Mouse (Mus musculus) gastrocnemius, adult 2 months (tissue): ENCODE measurements around the gene Peli1. TPM values are rescaled to one million over a fixed set of nuclear protein-coding genes. Genes with fewer than 3 reads are reported as not detected.

Experiments used
- DNase-seq: peaks from one replicate; pipeline ENCODE4 v3.0.0; 2022
- H3K27ac ChIP-seq: fragments of 200-600 bp; 2 replicates; pipeline ENCODE4 v1.8.1; 2022; ENCODE audit warnings: mild to moderate bottlenecking
- H3K4me3 ChIP-seq: fragments of 200-600 bp; 2 replicates; pipeline ENCODE4 v1.8.1; 2022; ENCODE audit warnings: mild to moderate bottlenecking, moderate library complexity
- CTCF ChIP-seq: fragments of 200-600 bp; IDR thresholded peaks from 2 replicates; pipeline ENCODE4 v1.8.1; 2022; ENCODE audit warnings: antibody characterized with exemption, mild to moderate bottlenecking, moderate library complexity
- intact Hi-C: fragments of 180-260 bp; cut with DNase I; formaldehyde crosslinking; loops from one replicate; pipeline ENCODE4 v1.15.1; 2025
- total RNA-seq, 2 experiments: library from RNA; stranded (reverse); gene quantifications; 2 replicates each; pipeline ENCODE4 v1.2.3; 2021

The Peli1 gene
- total RNA-seq, 2 experiments from 2014 or later: 12.0 to 12.1 TPM

DNA sequence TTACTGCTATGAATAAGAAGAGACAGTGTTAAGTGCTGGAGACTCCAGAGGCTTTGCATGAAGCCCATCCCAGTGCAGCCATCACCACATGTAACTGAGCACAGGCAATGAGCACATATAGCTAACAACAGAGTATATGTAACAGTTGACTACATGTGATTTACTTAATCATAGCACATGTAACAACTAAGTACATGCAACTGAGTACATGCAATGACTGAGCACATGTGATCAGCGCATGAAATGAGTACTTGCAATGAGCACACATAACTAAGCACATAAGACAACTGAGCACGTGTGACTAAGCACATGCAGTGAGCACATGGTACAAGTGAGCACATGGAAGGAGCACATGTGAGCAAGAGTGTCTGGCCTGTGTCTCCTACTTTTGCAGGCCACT lies 29.0 kb upstream of the Peli1 start:
- DNase-seq: no peak
- intact Hi-C loops: no loop called here
- no peak overlapping the region for H3K4me3 ChIP-seq
- H3K27ac ChIP-seq: no peak overlapping the region
- no peak for TF ChIP-seq CTCF

DNA sequence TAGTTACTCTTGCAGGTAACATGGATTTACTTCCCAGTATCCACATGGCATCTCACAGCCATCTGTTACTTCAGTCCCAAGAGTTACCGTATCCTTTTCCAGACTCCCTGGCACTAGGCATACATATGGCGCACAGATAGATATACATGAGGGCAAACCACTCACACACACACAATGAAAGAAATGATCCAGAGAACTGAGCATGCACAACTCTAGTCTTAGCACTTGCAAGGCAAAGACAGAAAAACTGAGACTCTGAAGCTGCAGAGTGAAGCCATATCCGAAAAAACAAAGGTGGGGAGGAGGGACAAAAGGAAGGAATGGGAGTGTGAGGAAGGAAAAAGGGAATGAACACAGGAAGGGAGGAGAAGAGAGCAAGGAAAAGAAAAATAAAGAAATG lies 27.8 kb upstream of the Peli1 start:
- intact Hi-C loops: no loop called here
- no peak for DNase-seq

DNA sequence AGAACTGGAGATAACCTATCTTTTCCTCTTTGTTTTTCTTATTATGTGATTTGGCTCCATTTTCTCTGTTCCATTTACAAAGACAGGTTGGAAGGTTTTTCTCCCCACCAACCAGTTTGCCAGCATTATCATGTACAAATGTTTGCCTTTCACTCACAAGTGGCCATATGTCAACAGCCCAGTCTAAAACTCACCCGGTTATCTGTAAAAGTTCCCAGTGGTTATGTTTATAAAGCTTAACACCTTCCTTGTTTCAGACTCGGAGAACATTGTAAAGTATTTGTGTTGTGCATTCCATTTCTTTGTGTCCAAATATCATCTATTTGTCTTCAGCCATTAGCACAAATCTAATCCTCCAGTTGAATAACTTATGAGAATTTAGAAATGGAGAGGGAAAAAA lies 11.7 kb upstream of the Peli1 start:
- no peak for TF ChIP-seq CTCF
- no peak overlapping the region for H3K4me3 ChIP-seq
- no peak for DNase-seq
- peak overlapping the region; percentile 67 for H3K27ac ChIP-seq
- intact Hi-C loops: loop anchor here (10.0 kb wide), 1 partner anchor 75 kb away; no protein-coding TSS in a partner anchor

More for the DNA sequence above, 27.8 kb upstream of the Peli1 start:
- H3K4me3 ChIP-seq: no peak overlapping the region
- H3K27ac ChIP-seq: no peak overlapping the region
- TF ChIP-seq CTCF: no peak

DNA sequence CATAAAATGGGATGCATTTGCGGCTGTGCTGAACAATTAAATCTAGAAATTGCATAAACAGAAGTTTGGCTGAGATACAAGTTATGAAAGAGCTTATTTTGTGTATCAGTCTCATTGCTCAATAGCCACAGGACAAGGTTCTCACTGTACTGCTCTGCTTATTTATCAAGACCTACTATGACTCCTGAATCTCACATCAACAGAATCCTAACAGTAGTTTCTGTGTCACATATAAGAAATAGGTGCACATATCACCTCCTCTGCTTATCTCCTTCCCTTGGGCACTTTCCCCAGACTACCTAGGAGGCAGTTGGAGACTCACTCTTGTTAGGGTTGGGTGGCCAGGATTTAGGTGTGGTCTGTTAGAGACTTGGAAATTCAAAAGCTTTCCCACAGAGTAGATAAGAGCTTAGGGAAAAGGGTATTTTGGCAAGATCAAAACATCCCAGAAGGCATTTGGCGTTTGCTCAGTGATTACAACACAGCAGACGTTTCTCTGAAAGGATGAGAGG lies 11.2 kb upstream of the Peli1 start:
- intact Hi-C loops: loop anchor here (10.0 kb wide), 1 partner anchor 75 kb away; no protein-coding TSS in a partner anchor
- Histone ChIP-seq H3K27ac (peak overlapping the region; percentile 67), H3K4me3 (no peak overlapping the region)
- no peak for TF ChIP-seq CTCF
- no peak for DNase-seq

DNA sequence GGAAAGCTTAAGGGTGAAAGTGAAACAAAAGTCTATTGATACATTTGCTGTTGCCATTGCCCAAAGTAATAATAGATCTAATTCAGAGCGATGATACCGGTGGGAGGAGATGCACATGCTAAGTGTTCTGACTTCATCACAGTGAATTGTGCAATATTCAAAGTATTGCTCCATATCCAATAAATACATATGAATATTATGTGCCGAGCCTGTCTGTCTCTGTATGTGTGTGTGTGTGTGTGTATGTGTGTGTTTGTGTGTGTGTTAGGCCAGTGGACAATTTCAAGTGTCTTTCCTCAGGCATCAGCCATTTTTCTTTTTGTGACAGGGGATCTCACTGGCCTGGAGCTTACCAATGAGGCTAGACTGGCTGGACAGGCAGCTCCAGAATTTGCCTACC lies 9.9 kb upstream of the Peli1 start:
- intact Hi-C loops: no loop called here
- no peak for DNase-seq
- no peak overlapping the region for H3K4me3 ChIP-seq
- H3K27ac ChIP-seq: peak overlapping the region; percentile 67; the same call in 1 of the 2 replicates
- TF ChIP-seq CTCF: no peak

DNA sequence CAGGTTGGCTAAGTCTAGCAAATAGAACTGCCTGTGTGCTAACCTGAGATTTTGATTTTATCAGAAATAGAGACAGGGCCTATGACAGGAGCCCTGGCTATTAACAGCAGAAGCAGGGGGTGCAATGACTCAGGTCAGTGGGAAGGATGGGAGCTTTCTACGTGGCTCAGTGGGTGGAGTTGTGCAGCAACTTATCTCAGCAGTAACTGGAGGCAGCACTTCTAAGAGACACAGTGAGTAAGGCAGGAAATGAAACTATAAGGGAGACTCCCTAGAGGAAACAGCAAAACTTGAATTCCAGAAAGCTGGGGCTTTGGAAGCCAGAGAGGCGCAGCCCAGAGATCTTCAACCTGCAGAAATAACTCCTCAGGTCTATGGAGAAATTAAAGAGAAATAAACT lies 8.4 kb upstream of the Peli1 start:
- Histone ChIP-seq H3K27ac (no peak overlapping the region), H3K4me3 (no peak overlapping the region)
- no peak for TF ChIP-seq CTCF
- DNase-seq: peak; percentile 18
- intact Hi-C loops: no loop called here

DNA sequence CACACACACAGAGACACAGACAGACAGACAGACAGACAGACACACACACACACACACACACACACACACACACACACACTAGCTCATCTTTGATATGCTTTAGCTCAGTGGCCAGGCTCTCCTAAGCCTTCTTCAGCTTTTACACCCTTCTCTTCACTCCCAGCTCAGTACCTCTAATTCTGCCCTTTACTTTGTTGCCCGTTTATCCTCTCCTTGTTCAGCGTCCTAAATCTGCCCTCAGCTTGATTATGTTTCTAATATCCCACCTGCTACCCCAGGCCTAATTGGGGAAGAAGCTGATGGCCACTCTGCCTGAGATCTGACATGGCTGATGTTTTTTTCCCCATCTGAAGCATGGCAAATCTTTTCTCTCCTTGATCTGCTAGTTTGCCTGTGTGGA lies 2.7 kb upstream of the Peli1 start:
- TF ChIP-seq CTCF: no peak

DNA sequence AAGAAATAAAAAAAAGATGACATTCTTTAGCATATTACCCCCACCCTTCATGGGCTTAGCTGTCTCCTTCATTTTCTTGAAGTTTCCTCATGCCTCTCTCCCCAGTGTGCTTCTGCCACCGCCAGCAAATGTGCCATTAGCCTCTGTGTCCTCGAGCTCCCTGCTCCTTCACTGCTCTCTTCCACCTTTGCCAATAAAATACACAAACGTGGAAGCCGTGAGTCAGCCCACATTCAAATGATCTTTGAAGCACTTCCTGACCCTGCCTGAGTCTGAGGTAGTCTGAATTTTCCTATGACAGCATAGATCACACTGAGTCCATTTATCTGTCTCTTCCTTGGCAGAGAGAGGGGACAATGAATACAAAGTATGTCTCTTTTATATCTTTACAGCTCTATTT lies 1.5 kb upstream of the Peli1 start:
- intact Hi-C loops: no loop called here
- no peak overlapping the region for H3K27ac ChIP-seq
- H3K4me3 ChIP-seq: no peak overlapping the region
- no peak for TF ChIP-seq CTCF
- DNase-seq: no peak

More for the DNA sequence above, 2.7 kb upstream of the Peli1 start:
- H3K4me3 ChIP-seq: no peak overlapping the region
- H3K27ac ChIP-seq: no peak overlapping the region
- intact Hi-C loops: no loop called here
- no peak for DNase-seq

DNA sequence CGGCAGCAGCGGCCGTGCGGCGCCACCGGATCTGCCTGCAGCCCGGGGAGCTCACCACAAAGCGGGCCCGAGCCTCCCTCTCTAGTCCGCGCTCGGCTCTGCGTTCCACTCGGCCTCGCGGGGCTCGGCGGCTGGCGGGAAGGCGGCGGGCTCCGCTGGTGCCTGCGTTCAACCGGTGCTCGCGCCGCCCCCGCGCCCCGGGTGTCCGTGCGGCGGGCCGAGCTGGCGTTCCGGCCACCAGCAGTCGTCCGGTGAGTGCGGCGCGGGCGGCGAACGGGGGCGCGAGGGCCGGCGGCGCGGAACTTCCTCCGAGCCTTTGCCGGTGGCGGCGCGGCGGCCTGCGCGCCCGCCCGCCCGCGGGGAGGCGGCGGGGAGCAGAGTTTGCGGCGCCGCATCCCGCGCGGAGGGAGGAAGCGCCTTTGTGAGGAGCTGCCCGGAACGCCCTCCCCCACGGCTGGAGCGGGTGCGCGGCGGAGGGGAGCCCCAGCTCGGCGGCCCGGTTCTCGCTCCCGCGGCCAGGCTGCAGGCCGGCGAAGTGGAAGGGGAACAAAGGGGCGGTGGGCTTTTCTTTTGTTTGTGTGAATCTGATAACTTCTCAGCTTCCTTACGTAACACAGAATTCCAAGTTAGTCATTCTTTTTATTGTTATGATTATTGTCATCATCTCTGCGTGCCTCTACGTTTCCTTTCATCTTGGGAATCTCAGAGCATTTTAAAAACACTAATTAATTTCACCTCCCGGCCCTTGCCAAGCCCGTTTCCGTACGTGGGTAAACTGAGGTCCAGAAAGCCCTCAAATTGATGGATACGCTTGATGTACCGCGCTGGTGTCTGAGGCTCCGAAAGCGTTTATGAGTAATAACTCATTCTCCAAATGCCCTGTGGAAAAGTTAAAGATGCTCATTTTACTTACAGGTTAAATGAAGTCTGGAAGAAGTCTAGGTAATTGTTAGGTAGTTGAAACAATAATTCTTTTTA lies 626 bp downstream of the Peli1 start:
- intact Hi-C loops: loop anchor here (5.0 kb wide), 1 partner anchor 146 kb away; the partner anchor contains the start of gene Vps54
- DNase-seq: peak; percentile 82
- H3K4me3 ChIP-seq: peak overlapping the region; percentile 83
- peak overlapping the region; percentile 99 for H3K27ac ChIP-seq
- TF ChIP-seq CTCF: peak; percentile 25

DNA sequence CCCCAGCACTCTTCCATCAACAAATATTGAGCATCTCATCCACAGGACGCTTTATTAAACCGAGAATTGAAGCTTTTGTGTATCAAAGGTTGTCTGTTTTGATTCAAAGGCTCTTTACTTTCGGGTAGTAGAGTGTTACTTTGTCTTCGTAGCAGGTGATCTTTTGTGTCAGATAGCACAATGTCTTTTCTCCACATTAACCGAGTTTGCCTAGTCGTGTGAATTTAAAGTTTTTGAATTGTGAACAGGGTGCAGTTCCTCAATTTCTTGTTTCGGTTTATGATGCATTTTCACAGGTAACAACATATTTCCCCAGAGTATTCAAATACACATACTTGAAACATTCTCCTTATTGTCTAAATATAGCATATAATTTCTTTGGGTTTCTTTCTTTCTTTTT lies 1.5 kb downstream of the Peli1 start:
- Histone ChIP-seq H3K4me3 (peak overlapping the region; percentile 83), H3K27ac (peak overlapping the region; percentile 99)
- no peak for TF ChIP-seq CTCF
- no peak for DNase-seq
- intact Hi-C loops: loop anchor here (5.0 kb wide), 1 partner anchor 145 kb away; the partner anchor contains the start of gene Vps54

DNA sequence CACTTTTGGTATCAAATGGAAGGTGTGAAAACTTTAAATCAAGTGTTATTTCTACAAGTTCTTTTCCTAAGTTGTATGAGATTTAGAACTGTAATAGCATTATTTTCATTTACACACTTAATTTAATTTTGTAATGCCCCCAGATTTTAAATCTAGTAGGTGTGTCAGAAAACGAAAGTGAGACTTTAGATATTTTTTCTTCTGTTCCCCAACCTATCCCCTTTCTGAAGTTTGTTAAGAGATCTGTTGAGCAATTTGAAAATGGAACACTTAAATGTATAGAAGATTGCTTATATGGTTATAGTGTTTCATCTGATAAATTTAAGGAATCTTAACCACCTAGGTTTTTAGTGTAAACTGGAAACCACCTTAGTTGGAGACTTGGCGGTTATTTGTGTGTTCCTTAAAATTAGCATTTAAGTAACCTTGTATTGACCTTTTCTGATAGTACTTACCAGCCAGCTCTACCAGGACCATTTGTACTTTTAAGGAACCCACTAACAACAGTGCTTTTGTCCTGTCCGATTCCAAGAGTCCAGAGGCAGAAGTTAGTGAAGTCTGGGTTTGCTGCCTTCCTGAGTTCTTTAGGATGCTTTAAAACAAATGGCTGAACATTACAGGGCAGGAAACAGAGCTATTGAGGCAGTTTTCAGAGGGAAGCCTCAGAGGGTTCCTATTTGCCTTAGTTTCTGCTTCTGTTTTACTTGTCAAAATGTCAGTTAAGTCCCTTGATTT lies 2.2 kb downstream of the Peli1 start:
- no peak for TF ChIP-seq CTCF
- H3K27ac ChIP-seq: peak overlapping the region; percentile 38; the same call in 1 of the 2 replicates
- DNase-seq: no peak
- intact Hi-C loops: loop anchor here (5.0 kb wide), 1 partner anchor 144 kb away; the partner anchor contains the start of gene Vps54
- H3K4me3 ChIP-seq: peak overlapping the region; percentile 83

DNA sequence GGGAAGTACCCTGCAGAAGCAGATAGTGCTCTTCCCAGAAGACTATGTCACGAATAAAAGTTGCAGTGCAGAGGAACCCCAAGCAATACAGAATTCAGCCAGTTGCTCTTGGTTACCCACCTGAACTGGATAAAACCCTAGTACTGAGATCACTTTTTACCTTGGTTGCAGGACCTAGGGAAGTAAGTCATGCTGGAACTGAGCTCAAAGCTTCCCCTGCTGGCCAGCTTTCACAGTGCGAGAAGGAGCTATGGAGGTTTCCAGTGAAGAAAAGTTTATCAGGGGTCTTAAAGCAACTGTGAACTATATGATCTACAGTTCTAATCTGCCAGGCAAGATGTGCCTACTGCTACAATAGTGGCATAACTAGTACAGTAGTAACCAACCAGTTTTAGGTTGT lies 5.5 kb downstream of the Peli1 start:
- intact Hi-C loops: no loop called here
- DNase-seq: no peak
- peak; percentile 21; the same call in 1 of the 2 replicates for TF ChIP-seq CTCF
- no peak overlapping the region for H3K4me3 ChIP-seq
- H3K27ac ChIP-seq: no peak overlapping the region
